In genomic region chr4:123685506-123686242, GRCm38 (mm10) we compare ENCODE assay signal across 8 mouse cellular contexts. TPM values are rescaled to one million over a fixed set of nuclear protein-coding genes. Genes with fewer than 3 reads are reported as not detected.
DNase-seq lines count a peak whose midpoint lies in the region; ATAC-seq and TF ChIP-seq lines count a peak whose summit lies in the region.

No protein-coding gene starts in this region.

- ATAC-seq in heart, embryonic 12.5 days (ENCODE audit: insufficient number of reproducible peaks, low FRiP score): no peak
- no peak for ATAC-seq in embryonic facial prominence, embryonic 12.5 days (ENCODE audit: insufficient number of reproducible peaks, insufficient read depth, low FRiP score, low TSS enrichment)
- no peak for ATAC-seq in limb, embryonic 11.5 days (ENCODE audit: insufficient number of reproducible peaks, low FRiP score, low TSS enrichment, low read depth)
- no peak for ATAC-seq in stomach, postnatal 0 days (ENCODE audit: low FRiP score, low TSS enrichment)

- peak overlapping the region; percentile 100 for H3K4me2 ChIP-seq in heart, embryonic 12.5 days
- peak overlapping the region; percentile 100 for H3K4me2 ChIP-seq in embryonic facial prominence, embryonic 12.5 days (replicated peaks)
- H3K4me2 ChIP-seq in limb, embryonic 11.5 days (ENCODE audit: low read depth, severe bottlenecking): peak overlapping the region; percentile 100
- peak overlapping the region; percentile 99 for H3K4me2 ChIP-seq in stomach, postnatal 0 days (replicated peaks; ENCODE audit: low read depth)

- TF ChIP-seq CTCF in stomach, postnatal 0 days (IDR thresholded peaks at IDR 0.05; ENCODE audit: low read depth): no peak

- H3K9me3 ChIP-seq in heart, embryonic 12.5 days (replicated peaks): no peaks in the 10 kb centered on the region
- H3K9me3 ChIP-seq in embryonic facial prominence, embryonic 12.5 days: no peaks in the 10 kb centered on the region
- H3K9me3 ChIP-seq in limb, embryonic 11.5 days (ENCODE audit: control insufficient read depth, low read length): no peaks in the 10 kb centered on the region
- H3K9me3 ChIP-seq in stomach, postnatal 0 days (ENCODE audit: control insufficient read depth, low read length): no peaks in the 10 kb centered on the region

- intact Hi-C loops in heart, postnatal 36 days (cut with DNase I): no loop called here

- no peak overlapping the region for H3K27ac ChIP-seq in heart, embryonic 12.5 days (ENCODE audit: poor library complexity, severe bottlenecking)
- H3K27ac ChIP-seq in embryonic facial prominence, embryonic 12.5 days: no peak overlapping the region
- H3K27ac ChIP-seq in limb, embryonic 11.5 days (replicated peaks; ENCODE audit: low read depth, low read length): no peak overlapping the region
- H3K27ac ChIP-seq in stomach, postnatal 0 days (replicated peaks): no peak overlapping the region

- peak overlapping the region; percentile 97 for H3K4me3 ChIP-seq in heart, embryonic 12.5 days
- peak overlapping the region; percentile 75 for H3K4me3 ChIP-seq in embryonic facial prominence, embryonic 12.5 days
- peak overlapping the region; percentile 70 for H3K4me3 ChIP-seq in limb, embryonic 11.5 days (ENCODE audit: low read depth, low read length)
- H3K4me3 ChIP-seq in stomach, postnatal 0 days (ENCODE audit: low read depth, low read length): peak overlapping the region; percentile 75; the same call in 1 of the 2 replicates

- H3K27me3 ChIP-seq in heart, embryonic 12.5 days (replicated peaks): peaks cover 8% of the 10 kb centered on the region; the same call in 1 of the 2 replicates
- H3K27me3 ChIP-seq in embryonic facial prominence, embryonic 12.5 days: peaks cover 25% of the 10 kb centered on the region
- H3K27me3 ChIP-seq in limb, embryonic 11.5 days (ENCODE audit: control insufficient read depth, insufficient read depth, low read length): peaks cover 9% of the 10 kb centered on the region
- H3K27me3 ChIP-seq in stomach, postnatal 0 days (ENCODE audit: control insufficient read depth, insufficient read depth, low read length): no peaks in the 10 kb centered on the region

- H3K9ac ChIP-seq in heart, embryonic 12.5 days: peak overlapping the region; percentile 96
- H3K9ac ChIP-seq in embryonic facial prominence, embryonic 12.5 days: no peak overlapping the region
- H3K9ac ChIP-seq in limb, embryonic 11.5 days (ENCODE audit: low read length): no peak overlapping the region
- no peak overlapping the region for H3K9ac ChIP-seq in stomach, postnatal 0 days (ENCODE audit: low read length)

- peaks cover 44% of the 10 kb centered on the region for H3K4me1 ChIP-seq in heart, embryonic 12.5 days (replicated peaks)
- peaks cover 12% of the 10 kb centered on the region for H3K4me1 ChIP-seq in embryonic facial prominence, embryonic 12.5 days
- H3K4me1 ChIP-seq in limb, embryonic 11.5 days (ENCODE audit: control insufficient read depth, insufficient read depth, low read length): peaks cover 8% of the 10 kb centered on the region
- H3K4me1 ChIP-seq in stomach, postnatal 0 days (replicated peaks; ENCODE audit: control insufficient read depth, insufficient read depth): 0 out of 2 replicates have a peak, but pooled peaks cover 2% of the 10 kb centered on the region

- no peak for DNase-seq in heart, postnatal 36 days
- DNase-seq in MN1 (ENCODE audit: low spot score): peak; percentile 5
- no peak for DNase-seq in limb, embryonic 11.5 days (ENCODE audit: low spot score)
- DNase-seq in stomach, postnatal 0 days (ENCODE audit: low spot score): no peak
- no peak for DNase-seq in kidney, postnatal 4 days
- no peak for DNase-seq in ovary, postnatal 14 days (ENCODE audit: low spot score)

- 0 out of 2 replicates have a peak, but pooled peaks cover 7% of the 10 kb centered on the region for H3K36me3 ChIP-seq in heart, embryonic 12.5 days
- no peaks in the 10 kb centered on the region for H3K36me3 ChIP-seq in embryonic facial prominence, embryonic 12.5 days
- H3K36me3 ChIP-seq in limb, embryonic 11.5 days (ENCODE audit: control insufficient read depth, insufficient read depth, low read length): no peaks in the 10 kb centered on the region
- no peaks in the 10 kb centered on the region for H3K36me3 ChIP-seq in stomach, postnatal 0 days (ENCODE audit: control insufficient read depth, insufficient read depth, low read length)

- 51% methylated on average over 8 of the region's 8 CpGs for WGBS in heart, embryonic 12.5 days
- WGBS in embryonic facial prominence, embryonic 12.5 days: 52% methylated on average over 8 of the region's 8 CpGs
- WGBS in limb, embryonic 11.5 days: 58% methylated on average over 8 of the region's 8 CpGs
- WGBS in stomach, postnatal 0 days: 67% methylated on average over 8 of the region's 8 CpGs

- no peak for TF ChIP-seq EP300 in stomach, postnatal 0 days (optimal IDR thresholded peaks at IDR 0.05)

RNA-seq across cellular contexts. Expression of gene Macf1, which starts 1.5 kb away (rescaled TPM):
- polyA plus RNA-seq in heart, embryonic 12.5 days (2016; fragmentation: Nextera tagmentation; extraction: Ambion mirVana): 69.9 and 79.4 TPM in 2 replicates
- 100 to 1,000 TPM; 228 to 240 TPM for total RNA-seq in heart, postnatal 36 days (2021)
- 56.5 and 57.3 TPM in 2 replicates for polyA plus RNA-seq in embryonic facial prominence, embryonic 12.5 days (2016; fragmentation: Nextera tagmentation; extraction: Ambion mirVana)
- polyA plus RNA-seq in limb, embryonic 11.5 days (2014; fragmentation: Nextera tagmentation; extraction: Ambion mirVana): 71.0 and 77.0 TPM in 2 replicates
- 26.6 and 28.9 TPM in 2 replicates for polyA plus RNA-seq in stomach, postnatal 0 days (2015; fragmentation: Nextera tagmentation; extraction: Ambion mirVana)

RNA-seq across cellular contexts. Expression of gene Ndufs5, which starts 32.3 kb away (rescaled TPM):
- polyA plus RNA-seq in heart, embryonic 12.5 days (2016; fragmentation: Nextera tagmentation; extraction: Ambion mirVana): 484 and 498 TPM in 2 replicates
- total RNA-seq in heart, postnatal 36 days (2021): 100 to 1,000 TPM; 432 to 469 TPM
- 324 and 329 TPM in 2 replicates for polyA plus RNA-seq in embryonic facial prominence, embryonic 12.5 days (2016; fragmentation: Nextera tagmentation; extraction: Ambion mirVana)
- polyA plus RNA-seq in limb, embryonic 11.5 days (2014; fragmentation: Nextera tagmentation; extraction: Ambion mirVana): 327 and 334 TPM in 2 replicates
- 326 and 344 TPM in 2 replicates for polyA plus RNA-seq in stomach, postnatal 0 days (2015; fragmentation: Nextera tagmentation; extraction: Ambion mirVana)
